In genomic region chr16:32431047-32431591, GRCm38 (mm10) we compare ENCODE assay signal across 8 mouse cellular contexts. TPM values are rescaled to one million over a fixed set of nuclear protein-coding genes. Genes with fewer than 3 reads are reported as not detected.
DNase-seq lines count a peak whose midpoint lies in the region; ATAC-seq and TF ChIP-seq lines count a peak whose summit lies in the region.

No protein-coding gene starts in this region.

- ATAC-seq in heart, embryonic 12.5 days (ENCODE audit: insufficient number of reproducible peaks, low FRiP score): peak; percentile 61

- no peaks in the 10 kb centered on the region for H3K36me3 ChIP-seq in heart, embryonic 12.5 days
- no peaks in the 10 kb centered on the region for H3K36me3 ChIP-seq in ES-Bruce4 (ENCODE audit: control insufficient read depth, insufficient read depth, low read length, poor library complexity, severe bottlenecking)
- 0 out of 2 replicates have a peak, but pooled peaks cover 3% of the 10 kb centered on the region for H3K36me3 ChIP-seq in limb, embryonic 10.5 days
- H3K36me3 ChIP-seq in midbrain, embryonic 10.5 days: no peaks in the 10 kb centered on the region

- TF ChIP-seq EP300 in ES-Bruce4 (IDR thresholded peaks at IDR 0.05; ENCODE audit: insufficient read depth, low read depth, low read length): no peak

- H3K9ac ChIP-seq in heart, embryonic 12.5 days: peak overlapping the region; percentile 85
- peak overlapping the region; percentile 59 for H3K9ac ChIP-seq in ES-Bruce4 (ENCODE audit: low read depth, poor library complexity, severe bottlenecking)

- WGBS in heart, embryonic 12.5 days: 1% methylated on average over 28 of the region's 28 CpGs
- 3% methylated on average over 28 of the region's 28 CpGs for WGBS in limb, embryonic 10.5 days
- 3% methylated on average over 28 of the region's 28 CpGs for WGBS in midbrain, embryonic 10.5 days

- peak overlapping the region; percentile 75 for H3K4me3 ChIP-seq in heart, embryonic 12.5 days
- peak overlapping the region; percentile 86 for H3K4me3 ChIP-seq in ES-Bruce4 (ENCODE audit: low read depth, low read length)
- peak overlapping the region; percentile 94 for H3K4me3 ChIP-seq in embryonic fibroblast, embryonic 13.5 days (ENCODE audit: insufficient read depth, low read length)
- peak overlapping the region; percentile 89 for H3K4me3 ChIP-seq in limb, embryonic 10.5 days
- peak overlapping the region; percentile 88 for H3K4me3 ChIP-seq in midbrain, embryonic 10.5 days

- no peak for TF ChIP-seq POLR2A in ES-Bruce4 (IDR thresholded peaks at IDR 0.05; ENCODE audit: insufficient read depth, low read length)
- no peak for TF ChIP-seq POLR2A in embryonic fibroblast, embryonic 13.5 days (IDR thresholded peaks at IDR 0.05; ENCODE audit: low read depth, low read length)

- peaks cover 28% of the 10 kb centered on the region for H3K4me1 ChIP-seq in heart, embryonic 12.5 days (replicated peaks)
- H3K4me1 ChIP-seq in ES-Bruce4 (ENCODE audit: control insufficient read depth, insufficient read depth, low read length): no peaks in the 10 kb centered on the region
- H3K4me1 ChIP-seq in embryonic fibroblast, embryonic 13.5 days (ENCODE audit: control insufficient read depth, insufficient read depth, low read length): no peaks in the 10 kb centered on the region
- H3K4me1 ChIP-seq in limb, embryonic 10.5 days: peaks cover 14% of the 10 kb centered on the region
- H3K4me1 ChIP-seq in midbrain, embryonic 10.5 days: peaks cover 22% of the 10 kb centered on the region

- no peaks in the 10 kb centered on the region for H3K9me3 ChIP-seq in heart, embryonic 12.5 days (replicated peaks)
- H3K9me3 ChIP-seq in ES-Bruce4 (replicated peaks; ENCODE audit: control insufficient read depth, insufficient read depth, low read length, poor library complexity, severe bottlenecking): no peaks in the 10 kb centered on the region
- no peaks in the 10 kb centered on the region for H3K9me3 ChIP-seq in limb, embryonic 10.5 days (replicated peaks)
- H3K9me3 ChIP-seq in midbrain, embryonic 10.5 days (replicated peaks): no peaks in the 10 kb centered on the region

- H3K27me3 ChIP-seq in heart, embryonic 12.5 days (replicated peaks): no peaks in the 10 kb centered on the region
- no peaks in the 10 kb centered on the region for H3K27me3 ChIP-seq in ES-Bruce4 (ENCODE audit: control insufficient read depth, insufficient read depth, low read length, poor library complexity, severe bottlenecking)
- H3K27me3 ChIP-seq in limb, embryonic 10.5 days (ENCODE audit: low read depth, poor library complexity, severe bottlenecking): no peaks in the 10 kb centered on the region
- H3K27me3 ChIP-seq in midbrain, embryonic 10.5 days (ENCODE audit: low read depth, poor library complexity, severe bottlenecking): no peaks in the 10 kb centered on the region; the same call in 1 of the 2 replicates

- H3K4me2 ChIP-seq in heart, embryonic 12.5 days: peak overlapping the region; percentile 88

- TF ChIP-seq CTCF in ES-Bruce4 (IDR thresholded peaks at IDR 0.05; ENCODE audit: low read depth, low read length): no peak
- no peak for TF ChIP-seq CTCF in embryonic fibroblast, embryonic 13.5 days (IDR thresholded peaks at IDR 0.05; ENCODE audit: borderline replicate concordance, insufficient read depth, low read length)

- H3K27ac ChIP-seq in heart, embryonic 12.5 days (ENCODE audit: poor library complexity, severe bottlenecking): peak overlapping the region; percentile 88
- no peak overlapping the region for H3K27ac ChIP-seq in ES-Bruce4 (ENCODE audit: insufficient read depth, low read length)
- 0 out of 2 replicates have a peak overlapping the region, but pooled peaks have one; percentile 14 for H3K27ac ChIP-seq in embryonic fibroblast, embryonic 13.5 days (ENCODE audit: insufficient read depth, low read length)
- H3K27ac ChIP-seq in limb, embryonic 10.5 days: peak overlapping the region; percentile 93
- H3K27ac ChIP-seq in midbrain, embryonic 10.5 days (replicated peaks): peak overlapping the region; percentile 87

- no peak for DNase-seq in heart, adult 9 months (ENCODE audit: low spot score in 2 of 2)
- DNase-seq in limb, embryonic 10.5 days (ENCODE audit: low spot score): no peak
- no peak for DNase-seq in midbrain, embryonic 10.5 days (ENCODE audit: low spot score)
- DNase-seq in ovary, adult 18-20 months (ENCODE audit: low spot score): no peak
- no peak for DNase-seq in layer of hippocampus, adult 18-20 months (ENCODE audit: low spot score in 2 of 2)

RNA-seq across cellular contexts. Expression of gene Pcyt1a, which starts 0.4 kb away (rescaled TPM):
- 43.2 and 48.9 TPM in 2 replicates for polyA plus RNA-seq in heart, embryonic 12.5 days (2016; fragmentation: Nextera tagmentation; extraction: Ambion mirVana)
- 14.6 and 17.8 TPM in 2 replicates for polyA plus RNA-seq in ES-Bruce4 (2011; ENCODE audit: insufficient read depth, insufficient read length, low read depth, missing spikeins)
- 43.6 and 45.2 TPM in 2 replicates for polyA plus RNA-seq in embryonic fibroblast, embryonic 13.5 days (2011; ENCODE audit: insufficient read length, low read depth, missing spikeins)
- 38.6 and 41.4 TPM in 2 replicates for polyA plus RNA-seq in limb, embryonic 10.5 days (2016; fragmentation: Nextera tagmentation; extraction: Ambion mirVana)
- 43.1 and 46.4 TPM in 2 replicates for polyA plus RNA-seq in midbrain, embryonic 10.5 days (2016; fragmentation: Nextera tagmentation; extraction: Ambion mirVana)
- 10 to 100 TPM; 31.0 to 36.9 TPM for total RNA-seq in layer of hippocampus, adult 18-20 months (2021)

RNA-seq across cellular contexts. Expression of gene Tctex1d2, which starts 11.6 kb away (rescaled TPM):
- 21.6 and 27.1 TPM in 2 replicates for polyA plus RNA-seq in heart, embryonic 12.5 days (2016; fragmentation: Nextera tagmentation; extraction: Ambion mirVana)
- polyA plus RNA-seq in ES-Bruce4 (2011; ENCODE audit: insufficient read depth, insufficient read length, low read depth, missing spikeins): 36.6 and 37.9 TPM in 2 replicates
- 16.1 and 21.1 TPM in 2 replicates for polyA plus RNA-seq in embryonic fibroblast, embryonic 13.5 days (2011; ENCODE audit: insufficient read length, low read depth, missing spikeins)
- 31.4 and 33.2 TPM in 2 replicates for polyA plus RNA-seq in limb, embryonic 10.5 days (2016; fragmentation: Nextera tagmentation; extraction: Ambion mirVana)
- 34.6 and 36.3 TPM in 2 replicates for polyA plus RNA-seq in midbrain, embryonic 10.5 days (2016; fragmentation: Nextera tagmentation; extraction: Ambion mirVana)
- total RNA-seq in layer of hippocampus, adult 18-20 months (2021): 10 to 100 TPM; 11.9 to 15.5 TPM

RNA-seq across cellular contexts. Expression of gene Tm4sf19, which starts 30.8 kb away (rescaled TPM):
- polyA plus RNA-seq in heart, embryonic 12.5 days (2016; fragmentation: Nextera tagmentation; extraction: Ambion mirVana): not detected in 2 replicates
- polyA plus RNA-seq in ES-Bruce4 (2011; ENCODE audit: insufficient read depth, insufficient read length, low read depth, missing spikeins): not detected in 2 replicates
- not detected in 2 replicates for polyA plus RNA-seq in embryonic fibroblast, embryonic 13.5 days (2011; ENCODE audit: insufficient read length, low read depth, missing spikeins)
- polyA plus RNA-seq in limb, embryonic 10.5 days (2016; fragmentation: Nextera tagmentation; extraction: Ambion mirVana): not detected in 2 replicates
- polyA plus RNA-seq in midbrain, embryonic 10.5 days (2016; fragmentation: Nextera tagmentation; extraction: Ambion mirVana): not detected in 2 replicates
- total RNA-seq in layer of hippocampus, adult 18-20 months (2021): not detected

RNA-seq across cellular contexts. Expression of gene Slc51a, which starts 56.6 kb away (rescaled TPM):
- polyA plus RNA-seq in heart, embryonic 12.5 days (2016; fragmentation: Nextera tagmentation; extraction: Ambion mirVana): 2.1 and 2.9 TPM in 2 replicates
- not detected in 2 replicates for polyA plus RNA-seq in ES-Bruce4 (2011; ENCODE audit: insufficient read depth, insufficient read length, low read depth, missing spikeins)
- polyA plus RNA-seq in embryonic fibroblast, embryonic 13.5 days (2011; ENCODE audit: insufficient read length, low read depth, missing spikeins): 0.19 TPM in 1 of 2 replicates, not detected in the other
- polyA plus RNA-seq in limb, embryonic 10.5 days (2016; fragmentation: Nextera tagmentation; extraction: Ambion mirVana): 0.46 and 0.50 TPM in 2 replicates
- 0.16 and 0.35 TPM in 2 replicates for polyA plus RNA-seq in midbrain, embryonic 10.5 days (2016; fragmentation: Nextera tagmentation; extraction: Ambion mirVana)
- total RNA-seq in layer of hippocampus, adult 18-20 months (2021): not detected
